Mouse (Mus musculus) thymus, adult 18-20 months (tissue): ENCODE results near the gene Sec24d.
"Not testable (repeated sequence)": the region's sequence is repeated elsewhere in the genome, so short reads cannot be mapped to it uniquely, and the experiment has no call there.

Experiments
- DNase-seq, 2 experiments: peaks; one replicate each; pipeline ENCODE4 v3.0.0; 2022; ENCODE audit warnings: mixed read lengths in 2 of 2

Sec24d gene

DNA sequence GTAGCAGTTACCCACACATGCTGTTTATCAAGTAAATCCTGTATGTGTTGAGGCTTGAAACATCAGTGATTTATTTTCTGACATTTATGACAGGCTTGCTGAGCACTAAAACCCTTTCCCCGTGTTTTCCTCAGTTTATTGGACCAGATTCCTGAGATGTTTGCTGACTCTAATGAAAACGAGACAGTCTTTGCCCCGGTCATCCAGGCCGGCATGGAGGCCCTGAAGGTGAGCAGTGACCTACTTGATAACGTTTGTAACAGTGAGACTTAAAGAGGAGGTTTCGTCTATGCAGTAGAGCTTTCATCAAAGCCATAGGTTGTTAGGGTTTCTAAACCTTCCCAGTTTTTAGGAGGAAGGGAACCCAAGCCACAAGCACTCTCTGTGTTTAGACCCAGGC, 76.4 kb downstream of the Sec24d start:
- no peak for DNase-seq

DNA sequence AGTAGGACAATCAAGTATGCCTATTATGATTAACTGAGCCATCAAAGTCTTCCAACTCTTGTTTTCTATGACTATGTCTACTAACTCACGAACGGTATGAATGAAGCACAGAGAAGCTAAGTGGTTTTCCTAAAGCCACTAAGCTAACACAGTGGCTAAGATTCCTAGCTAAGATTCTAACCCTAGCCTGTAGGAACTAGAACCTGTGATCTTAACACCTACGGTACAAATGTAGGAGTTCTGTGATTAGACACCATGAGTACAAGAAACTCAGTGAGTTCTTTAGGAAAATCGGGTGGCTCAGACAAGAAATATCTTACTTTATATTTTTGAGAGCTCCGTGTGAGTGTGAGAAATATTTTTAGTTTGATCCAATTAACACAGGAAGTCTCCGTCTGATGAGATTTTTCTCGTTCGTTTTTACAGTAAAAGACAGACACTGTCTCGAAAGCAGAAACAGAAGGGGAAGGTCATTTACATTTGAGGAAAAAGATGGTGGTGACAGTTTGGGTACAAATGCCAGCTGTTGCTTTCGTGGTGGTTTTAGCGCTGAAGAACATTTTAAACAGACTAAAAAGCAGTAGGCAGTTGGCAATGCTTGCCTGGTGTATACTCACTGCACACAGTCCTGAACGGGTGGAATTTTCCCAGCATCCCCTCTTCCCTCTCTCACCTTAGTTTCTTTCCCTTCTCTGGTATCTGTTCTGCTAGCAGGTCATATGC, 81.0 kb downstream of the Sec24d start:
- DNase-seq: no peak

DNA sequence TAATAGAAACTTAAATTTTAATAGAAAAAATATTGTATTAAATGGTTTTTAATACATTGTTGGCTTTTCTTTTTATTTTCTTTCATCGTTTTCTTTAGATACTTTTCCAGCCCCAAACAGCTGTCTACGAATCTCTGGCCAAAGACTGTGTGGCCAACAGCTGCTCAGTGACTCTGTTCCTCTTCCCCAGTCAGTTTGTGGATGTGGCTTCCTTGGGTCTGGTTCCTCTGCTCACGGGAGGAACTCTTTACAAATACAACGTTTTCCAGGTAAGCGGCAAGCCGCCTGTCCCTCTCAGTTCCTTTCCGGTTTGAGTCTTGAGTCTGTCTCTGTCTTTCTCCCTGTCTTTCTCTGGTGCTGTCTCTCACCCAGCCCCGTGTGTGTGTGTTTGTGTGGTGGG, 83.3 kb downstream of the Sec24d start:
- DNase-seq: no peak

DNA sequence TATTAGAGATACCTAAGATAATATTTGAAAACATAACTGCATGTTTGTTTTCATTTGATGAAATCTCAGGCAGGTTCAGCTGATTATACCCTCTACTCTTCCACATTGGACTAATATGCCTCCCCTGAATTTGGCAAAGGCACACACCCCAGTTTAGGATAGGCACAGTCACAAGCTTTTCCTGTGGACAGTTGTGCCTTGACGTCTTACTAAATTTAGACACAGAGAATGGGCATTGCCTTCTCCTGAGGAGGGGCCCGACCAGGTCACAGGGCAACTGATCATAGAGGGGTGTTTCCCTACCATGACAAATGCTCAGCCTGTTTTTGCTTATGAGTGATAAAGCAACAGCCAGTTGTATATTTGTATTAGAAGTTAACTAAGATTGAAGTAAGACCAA, 84.3 kb downstream of the Sec24d start:
- DNase-seq: no peak

DNA sequence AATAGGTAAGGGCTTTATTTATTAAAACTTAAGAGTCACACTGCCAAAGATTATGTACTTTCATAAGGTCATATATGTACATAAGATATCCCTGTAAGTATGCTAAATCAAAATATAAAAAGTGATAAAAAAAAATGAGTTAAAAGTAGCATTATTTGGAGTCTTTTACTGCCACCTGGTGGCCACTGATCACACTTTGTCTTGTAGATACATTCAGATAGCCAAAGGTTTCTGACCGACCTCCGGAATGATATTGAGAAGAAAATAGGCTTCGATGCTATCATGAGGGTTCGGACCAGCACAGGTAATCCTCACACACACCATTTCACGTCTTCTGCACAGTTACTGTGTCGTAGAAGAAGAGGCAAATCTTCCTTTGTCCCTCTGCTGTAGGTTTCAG, 85.9 kb downstream of the Sec24d start:
- no peak for DNase-seq

DNA sequence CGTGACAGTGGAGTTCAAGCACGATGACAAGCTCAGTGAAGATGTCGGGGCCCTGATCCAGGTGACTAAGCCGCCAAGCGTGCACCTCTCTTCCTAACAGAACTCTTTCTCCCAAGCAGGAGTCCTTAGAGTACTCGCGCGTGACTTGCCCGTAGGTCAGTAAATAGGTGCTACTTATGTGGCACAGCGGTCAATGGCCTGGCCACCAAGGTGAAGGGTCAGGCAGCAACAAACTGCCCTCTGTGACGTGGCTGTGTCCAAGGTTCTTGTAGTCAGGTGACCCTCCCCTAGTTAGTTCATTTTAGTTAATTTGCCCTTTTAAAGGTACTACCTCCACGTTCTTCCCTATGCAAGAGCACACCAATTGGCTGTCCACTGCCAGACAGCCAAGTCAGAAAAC, 86.4 kb downstream of the Sec24d start:
- no peak for DNase-seq

DNA sequence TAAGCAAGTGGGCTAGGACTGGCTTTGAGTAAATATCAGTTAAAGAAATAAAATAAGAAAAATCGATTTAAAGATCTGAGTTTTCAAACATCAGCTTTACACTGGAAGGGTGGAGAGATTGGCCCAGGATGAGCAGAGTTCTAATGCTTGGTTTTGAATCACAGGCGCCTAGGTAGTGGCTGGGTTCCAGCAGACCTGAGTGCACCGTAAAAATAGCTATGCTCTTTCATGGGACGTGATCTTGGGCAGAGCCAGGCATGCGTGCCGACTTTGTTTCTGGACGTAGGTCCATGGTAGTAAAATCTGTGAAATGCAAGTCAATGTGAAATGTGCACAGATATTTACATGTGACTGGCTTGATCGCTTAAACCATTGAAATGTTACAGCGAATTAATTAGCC, 87.1 kb downstream of the Sec24d start:
- no peak for DNase-seq

DNA sequence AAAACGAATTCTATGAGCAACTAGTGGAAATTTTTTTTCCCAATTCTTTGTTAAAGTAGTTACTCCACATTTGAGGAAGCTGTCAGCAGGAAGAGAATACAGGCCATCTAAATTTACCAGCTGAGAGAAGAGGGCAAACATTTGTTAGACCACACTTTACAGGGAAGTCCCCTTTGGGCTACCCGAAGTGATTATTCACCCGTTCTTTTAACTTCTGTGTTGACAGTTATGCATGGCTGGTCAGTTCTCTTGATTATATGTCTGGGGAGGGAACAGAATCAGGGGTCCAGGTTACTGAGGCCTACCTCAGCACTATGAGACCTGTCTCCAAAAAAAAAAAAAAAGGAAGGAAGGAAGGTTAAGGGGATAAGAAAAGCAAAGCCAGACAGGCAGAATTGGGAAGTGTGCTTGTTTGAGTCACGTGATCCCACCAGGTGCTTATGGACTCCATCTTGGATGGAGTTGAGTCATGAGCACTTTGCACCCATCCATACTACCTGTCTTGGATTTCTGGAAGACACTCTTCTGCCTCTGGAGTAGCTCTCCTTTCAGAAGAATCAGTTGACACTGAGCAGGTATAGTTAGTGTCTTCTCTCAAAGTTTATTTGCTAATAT, 89.2 kb downstream of the Sec24d start:
- DNase-seq: no peak

DNA sequence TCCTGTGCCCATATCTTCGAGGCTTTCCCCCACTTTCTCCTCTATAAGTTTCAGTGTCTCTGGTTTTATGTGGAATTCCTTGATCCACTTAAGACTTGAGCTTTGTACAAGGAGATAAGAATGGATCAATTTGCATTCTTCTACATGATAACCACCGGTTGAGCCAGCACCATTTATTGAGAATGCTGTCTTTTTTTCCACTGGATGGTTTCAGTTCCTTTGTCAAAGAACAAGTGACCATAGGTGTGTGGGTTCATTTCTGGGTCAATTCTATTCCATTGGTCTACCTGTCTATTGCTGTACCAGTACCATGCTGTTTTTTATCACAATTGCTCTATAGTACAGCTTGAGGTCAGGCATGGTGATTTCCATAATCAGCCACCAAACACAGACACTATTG, 99.6 kb downstream of the Sec24d start:
- DNase-seq: not testable (repeated sequence)

DNA sequence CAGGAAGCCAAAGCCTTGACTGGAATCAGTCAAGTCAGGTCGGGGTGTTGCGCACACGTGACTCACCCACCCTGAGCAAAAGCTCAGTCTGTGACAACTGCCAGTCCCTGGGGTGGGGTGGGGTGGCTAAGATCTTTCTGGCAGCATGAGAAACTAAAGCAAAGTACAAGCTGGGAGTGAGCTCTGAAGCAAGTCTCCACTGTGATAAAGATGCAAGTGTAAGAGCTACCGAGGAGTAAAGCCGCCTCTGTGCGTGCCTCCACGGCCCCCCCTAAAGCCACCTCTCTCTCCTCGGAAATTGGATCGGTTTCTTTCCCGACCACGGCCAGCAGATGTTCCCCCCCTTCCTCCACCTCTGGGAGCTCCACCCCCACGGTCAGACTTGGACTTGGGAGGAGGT, 101.9 kb downstream of the Sec24d start:
- no peak for DNase-seq

DNA sequence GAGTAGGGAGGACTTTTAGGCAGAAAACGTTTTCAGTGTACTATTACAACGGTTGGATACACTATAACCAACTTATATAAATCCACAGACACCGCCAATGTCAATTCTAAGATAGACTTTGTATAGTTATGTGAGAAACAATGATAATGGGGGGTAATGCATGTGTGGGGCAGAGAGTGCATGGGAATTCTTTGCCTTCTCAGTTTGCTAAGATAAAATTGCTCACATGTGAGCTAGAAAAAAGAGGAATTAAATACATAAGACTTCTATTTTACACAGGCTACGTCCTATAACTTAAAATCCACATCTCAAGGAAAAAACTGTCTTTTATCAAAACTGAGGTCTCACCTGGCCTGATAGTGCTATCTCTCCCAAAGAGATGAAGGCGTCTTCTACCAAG, 103.7 kb downstream of the Sec24d start:
- DNase-seq: no peak

DNA sequence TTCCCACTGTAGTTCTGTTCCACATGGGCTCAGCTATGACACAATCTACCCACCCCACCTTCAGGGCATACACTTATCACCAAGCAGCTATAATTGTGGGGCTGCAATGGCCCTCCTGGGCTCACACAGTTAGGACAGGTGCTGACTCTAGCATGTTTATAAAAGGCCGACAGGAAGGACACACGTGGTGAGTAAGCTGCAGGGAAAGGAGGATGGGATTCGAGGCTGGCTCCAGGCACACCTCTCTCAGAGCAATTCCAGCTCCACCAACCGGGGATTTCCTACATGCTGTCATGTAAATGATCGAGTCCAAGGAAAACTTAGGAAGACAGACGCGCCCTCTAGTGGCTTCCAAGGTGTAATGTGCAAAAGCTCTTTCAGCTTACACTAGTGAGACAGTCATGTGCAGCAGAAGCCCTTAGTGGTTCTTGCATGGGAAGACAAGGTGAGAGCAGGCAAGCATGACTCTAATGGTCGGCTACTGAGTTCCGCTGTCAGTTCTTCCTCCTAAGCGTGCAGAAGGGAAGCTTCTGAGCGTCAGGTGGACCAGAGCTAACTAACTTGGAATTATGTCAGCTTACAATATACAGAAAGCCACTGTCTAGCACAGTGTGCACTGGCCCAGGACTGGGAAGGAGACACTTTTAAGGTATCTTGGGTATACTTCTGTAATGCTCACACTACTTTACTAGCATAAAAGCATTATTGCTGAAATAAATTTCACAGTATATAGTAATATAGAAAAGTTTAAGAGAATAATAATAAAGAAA, 104.7 kb downstream of the Sec24d start:
- DNase-seq: no peak

DNA sequence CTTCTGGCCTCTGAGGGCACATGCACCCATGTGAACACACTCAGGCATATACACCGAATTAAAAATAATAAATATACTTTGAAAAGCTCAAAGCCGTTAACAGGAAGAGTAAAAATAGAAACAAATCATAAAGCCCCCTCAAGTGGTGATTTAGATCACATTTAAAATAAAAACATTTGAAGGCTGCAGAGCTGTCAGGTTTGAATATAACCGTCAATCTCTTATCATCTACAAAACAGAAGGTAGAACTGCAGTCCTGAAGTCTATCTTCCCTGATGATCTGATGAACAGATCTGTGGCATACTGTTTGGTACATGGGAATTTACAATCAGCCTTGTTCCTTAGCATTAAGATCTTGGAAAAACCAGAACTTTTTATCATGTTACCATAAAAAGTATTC, 109.3 kb downstream of the Sec24d start:
- DNase-seq: no peak

DNA sequence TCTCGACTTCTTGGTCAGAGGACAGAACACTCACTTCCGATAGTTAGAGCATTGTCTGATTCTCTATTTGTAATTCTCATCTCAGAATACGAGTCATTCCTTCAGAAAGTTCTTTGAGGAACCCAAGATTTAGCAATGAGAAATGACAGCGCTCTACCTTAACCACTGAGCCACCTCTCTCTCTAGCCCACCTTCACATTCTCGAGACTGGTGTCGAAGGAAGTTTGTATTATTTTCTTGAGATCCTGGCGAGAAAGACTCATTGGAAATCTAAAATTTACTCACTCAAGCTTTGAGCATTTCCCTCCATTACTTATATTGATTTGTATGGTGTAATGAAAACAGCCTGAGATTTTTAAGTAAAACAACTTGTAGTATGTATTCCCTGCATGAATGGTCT, 117.2 kb downstream of the Sec24d start:
- DNase-seq: no peak

DNA sequence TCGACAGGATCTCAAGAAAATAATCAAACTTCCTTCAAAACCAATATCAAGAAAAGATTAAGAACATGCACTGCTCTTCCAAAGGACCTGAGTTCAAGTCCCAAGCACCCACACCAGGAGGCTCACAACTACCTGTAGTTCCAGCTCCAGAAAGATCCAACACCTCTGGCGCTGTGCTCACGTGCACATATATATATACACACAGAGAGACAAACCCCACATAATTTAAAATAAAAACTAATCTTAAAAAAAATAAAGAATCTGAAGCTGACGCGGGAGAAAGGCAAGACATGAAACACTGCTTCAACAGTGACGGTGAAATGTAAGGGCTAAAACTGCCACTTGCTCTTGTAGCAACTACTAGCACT, 117.8 kb downstream of the Sec24d start:
- DNase-seq: no peak

DNA sequence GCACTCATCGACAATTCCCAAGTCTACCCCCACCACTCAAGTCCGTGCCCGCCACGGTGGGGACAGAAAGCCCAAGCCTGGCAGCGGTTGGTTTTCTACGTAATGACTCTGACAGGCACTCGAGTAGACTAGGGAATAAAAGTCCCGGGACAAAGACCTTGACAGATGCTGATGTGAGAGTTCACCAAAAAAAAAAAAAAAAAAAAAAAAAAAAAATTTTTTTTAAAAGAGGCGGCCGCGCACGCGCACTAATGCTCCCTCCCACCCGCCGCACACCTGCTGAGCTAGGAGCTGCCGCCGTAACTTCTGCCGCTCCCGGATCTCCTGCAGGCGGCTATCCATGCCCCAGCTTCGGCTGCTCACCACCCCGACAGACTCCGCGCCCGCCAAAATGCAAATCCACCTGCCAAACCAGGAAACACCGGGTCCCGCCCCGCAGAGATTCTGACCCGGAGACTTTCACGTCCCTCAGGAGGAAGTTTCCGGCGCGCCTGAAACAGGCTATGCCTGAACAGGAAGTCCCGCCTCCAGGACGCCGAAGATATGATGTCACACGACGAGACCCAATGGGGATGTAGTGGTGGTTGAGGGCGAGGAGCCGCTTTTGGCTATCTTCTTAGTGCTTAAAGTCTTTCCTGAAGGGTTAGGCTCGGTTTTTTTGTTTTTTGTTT, 118.4 kb downstream of the Sec24d start, which contains the start of gene Mettl14:
Gene Mettl14 (minus strand): TSS at position 623 of the 671 bp plus-strand sequence.
- DNase-seq: peak; percentile 88 to 95

DNA sequence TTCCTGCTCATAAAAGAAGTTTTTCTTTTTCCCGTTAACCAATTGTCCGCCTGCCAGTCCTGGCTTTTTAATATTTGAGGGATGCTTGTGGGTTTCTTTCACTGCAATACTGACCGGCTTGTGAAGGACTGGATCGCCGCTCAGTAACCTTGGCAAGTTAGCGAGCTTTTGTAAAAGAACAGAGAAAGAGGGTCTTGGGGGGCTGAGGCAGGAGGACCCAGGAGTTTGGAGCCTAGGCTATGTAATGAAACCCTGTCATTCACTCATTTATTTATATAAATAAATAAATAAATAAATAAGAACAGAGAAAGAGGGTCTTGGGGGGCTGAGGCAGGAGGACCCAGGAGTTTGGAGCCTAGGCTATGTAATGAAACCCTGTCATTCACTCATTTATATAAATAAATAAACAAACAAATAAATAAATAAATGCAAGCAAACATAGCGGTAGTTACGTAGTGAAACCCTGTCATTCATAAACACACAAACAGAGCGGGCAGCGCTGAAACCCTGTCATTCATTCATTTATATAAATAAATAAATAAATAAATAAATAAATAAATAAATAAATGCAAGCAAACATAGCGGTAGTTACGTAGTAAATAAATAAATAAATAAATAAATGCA, 119.0 kb downstream of the Sec24d start:
- DNase-seq: not testable (repeated sequence)

DNA sequence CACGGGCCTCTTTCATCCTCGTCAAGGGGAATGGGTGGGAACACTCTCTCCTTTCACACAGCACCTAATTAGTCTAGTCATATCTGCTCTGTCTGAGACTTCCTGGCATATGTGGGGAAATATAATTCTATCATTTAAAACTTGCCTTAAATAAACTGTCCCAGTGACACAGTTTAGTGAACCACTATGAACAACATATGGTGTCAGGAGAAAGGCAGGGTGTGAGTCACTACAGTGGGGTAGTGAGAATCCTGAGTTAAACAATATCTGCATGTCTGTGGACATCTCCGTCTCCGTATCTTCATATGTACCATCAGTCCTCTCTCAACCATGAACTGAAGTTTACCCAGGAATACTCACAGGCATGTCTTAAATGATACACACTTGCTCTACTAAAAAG, 123.9 kb downstream of the Sec24d start:
- DNase-seq: no peak

DNA sequence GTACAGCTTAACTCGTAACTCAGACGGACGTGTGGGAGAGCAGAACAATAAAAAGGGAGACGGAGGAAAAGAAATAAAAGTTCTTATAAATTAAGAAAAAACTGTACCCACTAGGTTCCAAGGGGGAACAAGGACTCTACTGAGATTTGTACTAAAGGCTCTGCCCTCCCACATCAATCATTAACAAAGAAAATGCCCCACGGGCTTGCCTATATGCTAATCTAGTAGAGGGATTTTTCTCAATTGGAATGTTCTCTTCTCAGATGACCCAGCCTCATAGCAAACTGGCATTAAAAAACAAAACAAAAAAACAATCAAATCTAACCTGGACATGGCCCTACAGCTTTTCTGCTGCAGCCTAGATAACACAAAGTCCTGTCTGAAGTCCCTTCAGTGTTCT, 128.4 kb downstream of the Sec24d start:
- DNase-seq: no peak

DNA sequence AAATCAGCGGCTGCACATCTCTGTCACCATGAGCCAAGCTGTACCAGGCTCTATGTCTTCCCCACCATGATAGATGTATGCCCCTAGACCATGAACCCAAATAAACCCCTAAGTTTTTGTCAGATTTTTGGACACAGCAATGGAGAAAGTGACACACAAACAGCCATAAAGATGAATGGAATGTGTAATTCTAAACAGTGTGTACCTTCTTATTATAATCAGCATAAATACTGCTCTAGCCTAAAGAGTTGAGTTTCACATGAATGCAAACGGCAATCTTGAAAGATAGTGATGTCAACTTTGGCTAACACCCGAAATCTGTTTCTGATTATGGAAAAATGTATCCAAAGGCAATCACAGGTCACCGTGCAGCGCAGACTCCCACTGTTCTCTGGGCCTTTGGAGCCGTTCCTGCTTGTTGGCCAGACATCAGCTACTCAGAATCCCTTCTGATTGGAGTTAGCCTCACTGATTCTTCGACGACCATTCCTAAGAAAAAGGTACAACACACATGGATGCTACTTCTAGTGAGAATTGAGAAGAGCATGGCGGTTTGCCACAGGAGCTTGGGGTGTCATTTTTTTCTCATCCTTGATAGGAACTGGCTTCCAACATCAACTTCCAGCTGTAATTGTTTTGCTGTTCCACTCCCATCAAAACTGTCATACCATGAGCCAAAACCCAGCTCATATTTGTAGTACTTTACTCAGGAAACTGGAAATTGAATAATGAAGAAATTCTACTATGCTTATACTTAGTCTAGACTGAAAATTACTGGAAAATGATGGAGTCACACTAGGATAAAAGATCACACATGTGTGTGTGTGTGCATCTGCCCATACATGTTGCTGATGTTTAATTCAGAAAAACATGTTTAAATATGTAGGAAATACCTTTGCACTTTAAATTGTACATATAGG, 130.6 kb downstream of the Sec24d start:
- no peak for DNase-seq

DNA sequence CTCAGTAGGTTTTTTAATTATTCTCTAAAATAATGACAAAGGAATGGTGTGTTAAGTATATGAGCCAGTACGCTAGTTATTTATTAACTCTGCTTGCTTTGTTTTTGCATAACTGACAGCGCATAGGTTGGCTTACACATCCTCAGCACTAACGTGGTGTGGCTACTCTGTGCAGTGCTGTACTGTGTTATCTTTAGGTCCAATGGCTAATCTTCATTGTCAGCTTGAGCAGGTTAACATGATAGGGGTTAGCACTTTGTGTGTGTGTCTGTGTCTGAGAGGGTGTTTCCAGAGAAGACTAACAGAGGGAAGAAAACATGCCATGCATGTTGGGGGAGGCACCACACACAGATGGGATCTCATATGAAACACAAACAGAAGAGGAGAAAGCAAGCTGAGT, 137.7 kb downstream of the Sec24d start:
- DNase-seq: no peak
